Mouse (Mus musculus) heart, embryonic 13.5 days (tissue): ENCODE results near the gene Slc16a2. TPM values are rescaled to one million over a fixed set of nuclear protein-coding genes. Genes with fewer than 3 reads are reported as not detected.

Experiments
- ATAC-seq: fragments of 200-750 bp; cut with Nextera tagmentation; 2 replicates; pipeline ENCODE4 v1.8.0; 2017; ENCODE audit warnings: moderate TSS enrichment; ENCODE audit not compliant: insufficient number of reproducible peaks, low FRiP score, low TSS enrichment; ENCODE audit errors: extremely low read depth
- H3K27ac ChIP-seq: fragments of 300-500 bp; sonication (generic); replicated peaks from 2 replicates; pipeline ENCODE4 v1.5.1; 2015; ENCODE audit warnings: moderate library complexity, mild to moderate bottlenecking, inconsistent platforms
- H3K27me3 ChIP-seq: fragments of 300-500 bp; sonication (generic); replicated peaks from 2 replicates; pipeline ENCODE4 v1.6.1; 2015; ENCODE audit warnings: mild to moderate bottlenecking, inconsistent platforms
- H3K36me3 ChIP-seq: fragments of 300-500 bp; sonication (generic); 2 replicates; pipeline ENCODE4 v1.6.1; 2015; ENCODE audit warnings: mild to moderate bottlenecking, inconsistent platforms
- H3K4me1 ChIP-seq: fragments of 300-500 bp; sonication (generic); 2 replicates; pipeline ENCODE4 v1.6.1; 2015; ENCODE audit warnings: inconsistent platforms
- H3K4me2 ChIP-seq: fragments of 300-500 bp; sonication (generic); 2 replicates; pipeline ENCODE4 v1.6.1; 2015; ENCODE audit warnings: inconsistent platforms, mild to moderate bottlenecking, moderate library complexity
- H3K4me3 ChIP-seq: fragments of 300-500 bp; sonication (generic); 2 replicates; pipeline ENCODE4 v1.5.1; 2015; ENCODE audit warnings: moderate library complexity, mild to moderate bottlenecking, inconsistent platforms
- H3K9ac ChIP-seq: fragments of 300-500 bp; sonication (generic); 2 replicates; pipeline ENCODE4 v1.6.1; 2015; ENCODE audit warnings: inconsistent platforms, mild to moderate bottlenecking, moderate library complexity
- H3K9me3 ChIP-seq: fragments of 300-500 bp; sonication (generic); 2 replicates; pipeline ENCODE4 v1.6.1; 2016; ENCODE audit warnings: inconsistent platforms
- WGBS: fragments of 180-500 bp; shearing (Covaris S2); methylation state at CpG from one replicate; pipeline ENCODE4 v1.1.7; 2015; ENCODE audit warnings: mixed read lengths; 5-methylcytosine and 5-hydroxymethylcytosine counted together
- polyA plus RNA-seq: library from polyadenylated mRNA; unstranded; fragments of >200 nt; fragmentation: Nextera tagmentation; extraction: Ambion mirVana; gene quantifications from 2 replicates; pipeline ENCODE4 v1.2.1, GENCODE M21; 2015

Gene Slc16a2
- 13.9 and 14.4 TPM in 2 replicates for polyA plus RNA-seq

GRCm38 (mm10) chrX:103821832-103822196 is at the start of gene Slc16a2:
TSS of gene Slc16a2 (minus strand) at chrX:103821983.
- H3K4me1 ChIP-seq = no peaks in the 10 kb centered on the region
- peaks cover 88% of the 10 kb centered on the region for H3K27me3 ChIP-seq
- peak within 1 kb of the TSS; percentile 86 for H3K27ac ChIP-seq
- H3K36me3 ChIP-seq = no peaks in the 10 kb centered on the region
- H3K9ac ChIP-seq = peak within 1 kb of the TSS; percentile 83
- WGBS = 15% methylated on average over 14 of the region's 17 CpGs
- ATAC-seq = peak; percentile 73; the same call in 1 of the 2 replicates
- peak within 1 kb of the TSS; percentile 66 for H3K4me3 ChIP-seq
- no peaks in the 10 kb centered on the region for H3K9me3 ChIP-seq
- peak within 1 kb of the TSS; percentile 85 for H3K4me2 ChIP-seq

DNA sequence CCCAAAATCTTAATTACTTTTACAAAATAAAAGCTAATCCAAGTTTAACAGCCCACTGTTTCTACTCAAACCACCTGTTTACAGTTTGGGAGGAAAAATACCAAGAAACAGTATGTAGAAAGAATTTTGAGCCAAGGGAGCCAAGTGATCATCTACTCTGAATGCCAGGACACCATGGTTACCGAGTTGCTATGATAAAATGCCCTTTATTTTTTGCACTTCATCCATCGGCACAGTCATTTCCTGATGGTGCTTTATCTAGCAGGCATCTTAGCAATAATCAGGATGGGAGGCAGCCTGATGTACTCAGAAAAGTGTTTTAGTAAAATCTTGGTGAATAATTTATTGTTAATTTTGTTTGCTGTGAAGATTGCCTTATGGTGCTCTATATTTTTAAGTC is 41.7 kb upstream of the Slc16a2 start:
- no peak for ATAC-seq

GRCm38 (mm10) chrX:103862877-103863276 is 41.1 kb upstream of the Slc16a2 start:
- WGBS = 80% methylated on average over 3 of the region's 3 CpGs
- ATAC-seq = no peak
- H3K9ac ChIP-seq = no peak overlapping the region
- no peak overlapping the region for H3K4me3 ChIP-seq
- H3K27me3 ChIP-seq = peaks cover 52% of the 10 kb centered on the region
- H3K27ac ChIP-seq = no peak overlapping the region
- H3K4me2 ChIP-seq = no peak overlapping the region
- H3K4me1 ChIP-seq = no peaks in the 10 kb centered on the region
- H3K36me3 ChIP-seq = no peaks in the 10 kb centered on the region
- H3K9me3 ChIP-seq = no peaks in the 10 kb centered on the region

More for the DNA sequence above, 41.7 kb upstream of the Slc16a2 start:
- peaks cover 58% of the 10 kb centered on the region for H3K27me3 ChIP-seq
- no peaks in the 10 kb centered on the region for H3K36me3 ChIP-seq
- H3K4me2 ChIP-seq = no peak overlapping the region
- no peaks in the 10 kb centered on the region for H3K4me1 ChIP-seq
- no peak overlapping the region for H3K27ac ChIP-seq
- H3K4me3 ChIP-seq = no peak overlapping the region
- H3K9me3 ChIP-seq = no peaks in the 10 kb centered on the region
- no peak overlapping the region for H3K9ac ChIP-seq
- 42% methylated on average over 2 of the region's 2 CpGs for WGBS

DNA sequence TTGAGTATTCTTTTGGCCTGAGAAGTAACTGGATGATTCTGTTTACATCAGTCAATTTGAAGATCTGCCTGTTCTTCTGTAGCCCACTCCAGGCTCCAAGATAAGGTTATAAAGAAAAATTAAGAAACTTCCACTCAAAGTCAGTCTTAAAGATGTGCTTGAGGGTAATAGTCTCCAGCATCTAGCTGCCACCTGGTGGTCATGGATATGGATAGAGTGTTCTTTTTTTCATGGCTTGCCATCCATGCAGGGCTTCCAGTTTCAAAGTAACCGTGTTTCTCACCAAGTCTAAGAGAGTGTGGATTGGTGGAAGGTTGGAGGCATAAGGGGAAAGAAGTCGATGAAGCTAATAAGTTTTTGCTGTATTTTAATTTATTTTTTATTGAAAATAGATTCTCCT is 23.5 kb upstream of the Slc16a2 start:
- Histone ChIP-seq H3K9me3 (no peaks in the 10 kb centered on the region), H3K9ac (no peak overlapping the region), H3K27me3 (peaks cover 40% of the 10 kb centered on the region), H3K4me3 (no peak overlapping the region), H3K27ac (no peak overlapping the region), H3K4me1 (no peaks in the 10 kb centered on the region), H3K4me2 (no peak overlapping the region), H3K36me3 (no peaks in the 10 kb centered on the region)
- ATAC-seq = no peak
- 41% methylated on average over 2 of the region's 2 CpGs for WGBS

- peaks cover 47% of the 10 kb centered on the region for H3K27me3 ChIP-seq
- no peak overlapping the region for H3K4me3 ChIP-seq
- H3K9me3 ChIP-seq = no peaks in the 10 kb centered on the region; the same call in 1 of the 2 replicates
- no peak overlapping the region for H3K9ac ChIP-seq
- H3K36me3 ChIP-seq = no peaks in the 10 kb centered on the region
- WGBS = 76% methylated on average over 2 of the region's 2 CpGs
- no peak for ATAC-seq
- H3K4me2 ChIP-seq = no peak overlapping the region
- H3K27ac ChIP-seq = no peak overlapping the region
- no peaks in the 10 kb centered on the region for H3K4me1 ChIP-seq
Observed at GRCm38 (mm10) chrX:103828836-103829235, 7.1 kb upstream of the Slc16a2 start.

DNA sequence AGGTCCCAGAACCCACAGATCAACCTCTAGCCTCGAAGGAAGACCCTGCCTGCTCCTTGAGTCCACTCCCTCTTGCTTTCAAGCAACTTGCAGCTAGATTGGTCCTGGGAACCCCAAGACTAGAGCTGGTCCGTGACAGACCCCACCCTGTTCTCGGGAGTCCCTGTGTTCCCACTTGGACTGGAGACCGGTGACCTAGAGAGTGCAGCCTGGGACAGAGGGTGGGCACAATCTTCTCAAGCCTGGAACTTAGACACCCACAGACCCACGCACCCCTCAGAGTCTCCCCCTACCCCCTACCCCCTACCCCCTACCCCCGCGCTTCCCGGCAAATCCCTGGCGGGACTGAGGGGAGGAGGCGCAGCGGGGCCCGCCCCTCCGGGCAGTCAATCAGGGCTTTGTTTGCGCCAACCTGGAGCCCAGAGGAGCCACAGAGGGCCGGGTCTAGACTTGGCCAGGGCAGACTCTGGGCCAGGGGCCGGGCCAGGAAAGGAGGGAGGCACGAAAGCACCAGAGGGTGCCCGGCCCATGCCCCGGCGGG is 558 bp upstream of the Slc16a2 start:
- Histone ChIP-seq H3K4me1 (no peaks in the 10 kb centered on the region), H3K4me3 (peak overlapping the region; percentile 66), H3K27ac (peak overlapping the region; percentile 86), H3K27me3 (peaks cover 82% of the 10 kb centered on the region), H3K36me3 (no peaks in the 10 kb centered on the region), H3K4me2 (peak overlapping the region; percentile 85), H3K9ac (peak overlapping the region; percentile 83), H3K9me3 (no peaks in the 10 kb centered on the region)
- WGBS = 13% methylated on average over 18 of the region's 20 CpGs
- ATAC-seq = peak; percentile 39; the same call in 1 of the 2 replicates

GRCm38 (mm10) chrX:103821195-103821831 is 470 bp downstream of the Slc16a2 start:
- H3K9ac ChIP-seq = peak overlapping the region; percentile 83
- no peak for ATAC-seq
- peak overlapping the region; percentile 67 for H3K27ac ChIP-seq
- peak overlapping the region; percentile 66 for H3K4me3 ChIP-seq
- H3K9me3 ChIP-seq = no peaks in the 10 kb centered on the region
- 25% methylated on average over 34 of the region's 37 CpGs for WGBS
- peaks cover 88% of the 10 kb centered on the region for H3K27me3 ChIP-seq
- H3K4me2 ChIP-seq = peak overlapping the region; percentile 85
- no peaks in the 10 kb centered on the region for H3K4me1 ChIP-seq
- H3K36me3 ChIP-seq = no peaks in the 10 kb centered on the region

GRCm38 (mm10) chrX:103820307-103821194 is 1.2 kb downstream of the Slc16a2 start:
- Histone ChIP-seq H3K9me3 (no peaks in the 10 kb centered on the region), H3K27ac (peak overlapping the region; percentile 67), H3K9ac (peak overlapping the region; percentile 83), H3K27me3 (peaks cover 89% of the 10 kb centered on the region), H3K36me3 (no peaks in the 10 kb centered on the region), H3K4me2 (peak overlapping the region; percentile 85), H3K4me3 (peak overlapping the region; percentile 66), H3K4me1 (no peaks in the 10 kb centered on the region)
- no peak for ATAC-seq
- 16% methylated on average over 33 of the region's 35 CpGs for WGBS

DNA sequence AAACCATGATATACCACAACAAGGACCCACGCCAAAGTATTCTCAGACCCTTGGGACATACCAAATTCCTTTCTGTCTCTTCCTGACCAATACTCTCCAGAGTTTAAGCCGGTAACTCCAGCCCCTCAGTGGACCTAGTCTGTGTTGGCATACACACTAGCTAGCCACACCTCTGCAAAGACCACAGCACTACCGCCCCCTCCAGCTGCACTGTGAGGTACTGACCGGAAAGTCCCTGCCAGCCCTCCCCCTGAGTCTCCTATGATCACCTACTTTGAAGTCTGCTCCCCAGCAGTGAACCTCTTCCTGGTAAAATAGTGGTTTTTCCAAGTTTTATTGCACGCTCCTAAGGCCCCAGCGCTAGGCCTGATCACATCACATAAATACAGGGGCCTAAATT is 2.5 kb downstream of the Slc16a2 start:
- no peak for ATAC-seq
- no peaks in the 10 kb centered on the region for H3K9me3 ChIP-seq
- 55% methylated on average over 6 of the region's 6 CpGs for WGBS
- H3K36me3 ChIP-seq = no peaks in the 10 kb centered on the region
- H3K4me1 ChIP-seq = no peaks in the 10 kb centered on the region
- no peak overlapping the region for H3K27ac ChIP-seq
- H3K27me3 ChIP-seq = peaks cover 87% of the 10 kb centered on the region
- peak overlapping the region; percentile 66 for H3K4me3 ChIP-seq
- peak overlapping the region; percentile 85 for H3K4me2 ChIP-seq
- H3K9ac ChIP-seq = peak overlapping the region; percentile 83; the same call in 1 of the 2 replicates

DNA sequence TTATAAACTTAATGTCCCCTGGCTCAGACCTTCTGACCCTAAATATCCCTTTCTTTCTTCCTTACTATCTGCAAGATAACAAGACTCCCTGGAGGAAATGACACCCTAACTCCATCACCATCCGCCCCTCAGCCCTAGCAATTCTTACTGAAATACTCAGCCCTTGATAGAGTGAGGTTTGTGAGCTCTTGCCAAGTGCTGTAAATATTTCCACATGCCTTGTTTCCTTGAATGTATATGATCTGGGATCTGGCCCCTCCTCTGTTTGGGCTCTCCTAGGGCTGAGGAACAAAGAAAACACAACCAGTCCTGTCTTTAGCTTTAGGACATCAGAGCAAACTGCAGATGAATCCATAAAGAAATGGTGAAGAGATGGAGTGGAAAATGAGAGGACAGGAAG is 9.1 kb downstream of the Slc16a2 start:
- H3K4me3 ChIP-seq = no peak overlapping the region
- no peaks in the 10 kb centered on the region for H3K36me3 ChIP-seq
- no peaks in the 10 kb centered on the region for H3K4me1 ChIP-seq
- H3K9me3 ChIP-seq = no peaks in the 10 kb centered on the region
- peaks cover 86% of the 10 kb centered on the region for H3K27me3 ChIP-seq
- ATAC-seq = no peak
- 58% methylated on average over 1 of the region's 1 CpGs for WGBS
- H3K4me2 ChIP-seq = no peak overlapping the region
- H3K27ac ChIP-seq = peak overlapping the region; percentile 39; the same call in 1 of the 2 replicates
- H3K9ac ChIP-seq = no peak overlapping the region

GRCm38 (mm10) chrX:103810483-103810882 is 11.3 kb downstream of the Slc16a2 start:
- ATAC-seq = no peak
- Histone ChIP-seq H3K27ac (no peak overlapping the region), H3K27me3 (peaks cover 88% of the 10 kb centered on the region), H3K4me2 (no peak overlapping the region), H3K9me3 (no peaks in the 10 kb centered on the region), H3K36me3 (no peaks in the 10 kb centered on the region), H3K4me1 (no peaks in the 10 kb centered on the region), H3K9ac (no peak overlapping the region), H3K4me3 (no peak overlapping the region)
- WGBS = 56% methylated on average over 1 of the region's 1 CpGs
